Comparison of ENCODE assay signal across 24 mouse cellular contexts in the genomic region with DNA sequence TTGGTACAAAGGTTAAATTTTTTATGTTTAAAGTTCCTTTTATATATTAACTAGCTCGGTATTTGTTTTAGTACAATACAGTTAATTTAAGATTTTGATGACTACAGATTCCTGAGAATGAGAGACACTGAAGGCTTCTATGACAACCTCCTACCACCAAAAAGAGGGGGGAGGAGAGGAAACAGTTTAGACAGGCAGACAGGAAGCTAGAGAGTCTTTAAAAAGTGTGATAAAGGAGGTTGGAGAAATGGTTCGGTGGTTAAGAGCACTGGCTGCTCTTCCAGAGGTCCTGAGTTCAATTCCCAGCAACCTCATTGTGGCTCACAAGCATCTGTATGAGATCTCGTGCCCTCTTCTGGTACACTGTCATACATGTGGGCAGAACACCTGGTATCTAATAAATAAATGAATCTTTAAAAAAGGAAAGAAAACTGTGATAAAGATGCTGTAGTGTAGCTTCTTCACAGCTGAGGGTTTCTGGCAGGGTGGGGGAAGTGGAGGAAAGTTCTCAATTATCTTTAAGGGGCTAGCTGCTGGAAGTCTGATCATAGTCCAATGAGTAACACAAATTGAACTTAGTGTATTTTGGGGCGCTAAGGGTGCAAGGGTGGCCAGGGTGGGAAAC. TPM values are rescaled to one million over a fixed set of nuclear protein-coding genes. Genes with fewer than 3 reads are reported as not detected.
DNase-seq lines count a peak whose midpoint lies in the region; ATAC-seq lines count a peak whose summit lies in the region.
"Had no signal": no experiment of that assay in that cellular context is flagged by ENCODE, and none has a peak within 500 bp of the region (broad histone marks: within the 10 kb centered on the region; RNA-seq: fewer than 3 reads in every experiment).

No protein-coding gene starts in this region.

- peak; percentile 12 for DNase-seq in thymus, postnatal 0 days (ENCODE audit: low spot score)
- no peak for DNase-seq in thymus, postnatal 4 days
- DNase-seq in MEL-GATA-1-ER (ENCODE audit: extremely low read depth, low read depth), result peak; percentile 37
- DNase-seq in heart, adult 9 months (ENCODE audit: low spot score in 2 of 2), result no peak
- no peak for DNase-seq in gastrocnemius, postnatal 10 days
- DNase-seq: adrenal gland, adult 8-10 months; B cell, adult 2 months; cerebellum, adult 11 months; cerebellum, adult 9-10 months; heart, postnatal 14 days; kidney, adult 8-10 months; kidney, postnatal 4 days; layer of hippocampus, postnatal 36 days; lung, adult 18-20 months; lung, postnatal 4 days; right cerebral cortex, adult 18-20 months; spleen, adult 18-20 months; thymus, postnatal 25 days had no signal

- ATAC-seq in megakaryocyte progenitor cell, adult 5-6 weeks (replicated peaks; ENCODE audit: poor library complexity), result peak; percentile 48
- ATAC-seq in megakaryocyte, adult 5-6 weeks (ENCODE audit: poor library complexity, severe bottlenecking), result no peak
- ATAC-seq: forebrain, embryonic 15.5 days; intestine, embryonic 16.5 days; lung, postnatal 0 days; midbrain, embryonic 15.5 days had no signal

RNA-seq across cellular contexts. Expression of a gene that starts 55.6 kb away (rescaled TPM):
- polyA plus RNA-seq in thymus, postnatal 0 days (2015; fragmentation: Nextera tagmentation; extraction: Ambion mirVana), result 4.9 and 7.2 TPM in 2 replicates
- total RNA-seq in megakaryocyte progenitor cell, adult 5-6 weeks (2015), result 38.0 and 38.6 TPM in 2 replicates
- total RNA-seq in megakaryocyte progenitor cell, adult 5-6 weeks (2017), result 12.8 and 16.1 TPM in 2 replicates
- total RNA-seq in megakaryocyte, adult 5-6 weeks (2015), result 67.5 and 69.2 TPM in 2 replicates
- 31.5 and 38.9 TPM in 2 replicates for total RNA-seq in megakaryocyte, adult 5-6 weeks (2017)
- total RNA-seq in gastrocnemius, postnatal 10 days (2021), result 10 to 100 TPM; 29.3 to 32.6 TPM

Comparison
In these comparisons a context has a peak if more than half of its experiments do, and no peak if none do; other contexts are left out.
1. DNase-seq: peak in thymus, postnatal 0 days (single experiment) and MEL-GATA-1-ER (single experiment); none in thymus, postnatal 4 days (single experiment), heart, adult 9 months (0 of 2) and gastrocnemius, postnatal 10 days (single experiment).